Mouse (Mus musculus): ENCODE data around the gene Gm10666. TPM values are rescaled to one million over a fixed set of nuclear protein-coding genes. Genes with fewer than 3 reads are reported as not detected.
"Not testable (repeated sequence)": the region's sequence is repeated elsewhere in the genome, so short reads cannot be mapped to it uniquely, and the experiment has no call there.

Gene Gm10666
- polyA plus RNA-seq (2015; fragmentation: Nextera tagmentation; extraction: Ambion mirVana): not detected in 2 replicates

- not testable (repeated sequence) for ATAC-seq (ENCODE audit: low read depth); DNase-seq; H3K4me3 ChIP-seq (replicated peaks); H3K27me3 ChIP-seq; H3K9me3 ChIP-seq (replicated peaks); H3K36me3 ChIP-seq; H3K27ac ChIP-seq; H3K4me1 ChIP-seq (replicated peaks); H3K4me2 ChIP-seq; H3K9ac ChIP-seq
- no CpG with 5 or more reads among the region's 5 CpGs for WGBS (ENCODE audit: insufficient replicate concordance)
Observed at GRCm38 (mm10) chr7:22134641-22135040, at the start of gene Gm10666. TSS of gene Gm10666 (minus strand) at chr7:22134741.

- not testable (repeated sequence) for H3K4me1 ChIP-seq (replicated peaks); ATAC-seq (ENCODE audit: low read depth); H3K27me3 ChIP-seq; H3K9ac ChIP-seq; H3K36me3 ChIP-seq; H3K9me3 ChIP-seq (replicated peaks); H3K4me3 ChIP-seq (replicated peaks); H3K4me2 ChIP-seq; DNase-seq; H3K27ac ChIP-seq
- no CpG with 5 or more reads among the region's 3 CpGs for WGBS (ENCODE audit: insufficient replicate concordance)
Observed at GRCm38 (mm10) chr7:22163935-22164334, 29.4 kb upstream of the Gm10666 start, which contains the start of gene Vmn1r142. TSS of gene Vmn1r142 (minus strand) at chr7:22164035.

- H3K4me3 ChIP-seq (replicated peaks); H3K9me3 ChIP-seq (replicated peaks); H3K4me2 ChIP-seq; H3K27me3 ChIP-seq; H3K36me3 ChIP-seq; ATAC-seq (ENCODE audit: low read depth); DNase-seq; H3K9ac ChIP-seq; H3K27ac ChIP-seq; H3K4me1 ChIP-seq (replicated peaks): not testable (repeated sequence)
- no CpG with 5 or more reads among the region's 2 CpGs for WGBS (ENCODE audit: insufficient replicate concordance)
Observed at GRCm38 (mm10) chr7:22118145-22118544, 16.4 kb downstream of the Gm10666 start, which contains the start of gene Gm16451. TSS of gene Gm16451 (minus strand) at chr7:22118245.

Other genes with a start within 250 kb of the Gm10666 start
- not detected in 2 replicates for gene Gm5891, start 213.4 kb downstream of the Gm10666 start, polyA plus RNA-seq (2015; fragmentation: Nextera tagmentation; extraction: Ambion mirVana)
- not detected in 2 replicates for gene Vmn1r137, start 140.2 kb downstream of the Gm10666 start, polyA plus RNA-seq (2015; fragmentation: Nextera tagmentation; extraction: Ambion mirVana)
- gene Vmn1r138, start 105.8 kb downstream of the Gm10666 start, polyA plus RNA-seq (2015; fragmentation: Nextera tagmentation; extraction: Ambion mirVana): not detected in 2 replicates
- gene Gm6176, start 78.4 kb downstream of the Gm10666 start, polyA plus RNA-seq (2015; fragmentation: Nextera tagmentation; extraction: Ambion mirVana): not detected in 2 replicates
- not detected in 2 replicates for gene Vmn1r139, start 65.7 kb downstream of the Gm10666 start, polyA plus RNA-seq (2015; fragmentation: Nextera tagmentation; extraction: Ambion mirVana)
- gene Gm16451, start 16.5 kb downstream of the Gm10666 start, polyA plus RNA-seq (2015; fragmentation: Nextera tagmentation; extraction: Ambion mirVana): not detected in 2 replicates
- not detected in 2 replicates for gene Vmn1r142, start 29.3 kb upstream of the Gm10666 start, polyA plus RNA-seq (2015; fragmentation: Nextera tagmentation; extraction: Ambion mirVana)
- not detected in 2 replicates for gene Vmn1r143, start 54.6 kb upstream of the Gm10666 start, polyA plus RNA-seq (2015; fragmentation: Nextera tagmentation; extraction: Ambion mirVana)
- gene Gm8653, start 66.5 kb upstream of the Gm10666 start, polyA plus RNA-seq (2015; fragmentation: Nextera tagmentation; extraction: Ambion mirVana): not detected in 2 replicates
- not detected in 2 replicates for gene Gm8453, start 94.7 kb upstream of the Gm10666 start, polyA plus RNA-seq (2015; fragmentation: Nextera tagmentation; extraction: Ambion mirVana)
- not detected in 2 replicates for gene Gm4187, start 195.0 kb upstream of the Gm10666 start, polyA plus RNA-seq (2015; fragmentation: Nextera tagmentation; extraction: Ambion mirVana)
- gene Gm8660, start 236.3 kb upstream of the Gm10666 start, polyA plus RNA-seq (2015; fragmentation: Nextera tagmentation; extraction: Ambion mirVana): not detected in 2 replicates